Mouse (Mus musculus): Measurements from ENCODE around the gene Esyt2. TPM values are rescaled to one million over a fixed set of nuclear protein-coding genes. Genes with fewer than 3 reads are reported as not detected.

Gene Esyt2
- polyA plus RNA-seq, 1 experiment from 2014 or later: 15.7 TPM

DNA sequence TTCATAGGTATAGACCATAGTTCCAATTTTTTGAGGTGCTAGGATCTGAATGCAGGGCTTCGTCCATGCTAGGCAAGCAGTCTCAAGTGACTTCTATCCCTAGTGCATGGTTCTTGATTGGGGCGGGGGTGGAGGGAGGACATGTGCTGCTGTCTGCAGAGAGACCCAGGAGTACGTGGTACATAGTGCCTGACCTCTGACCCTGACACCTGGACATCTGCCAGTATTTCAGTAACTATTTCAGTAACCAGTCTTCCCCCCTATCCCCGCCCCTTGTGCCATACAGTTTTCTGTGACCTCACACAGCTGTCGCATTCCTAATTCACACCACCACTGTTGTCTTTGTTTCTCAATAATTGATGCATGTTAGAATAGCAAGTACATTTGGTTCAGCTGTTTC lies 71.4 kb downstream of the Esyt2 start:
- no peaks in the 10 kb centered on the region for H3K9me3 ChIP-seq (replicated peaks; ENCODE audit: control insufficient read depth, low read length)
- no peak overlapping the region for H3K27ac ChIP-seq (ENCODE audit: low read depth, low read length)
- no peak overlapping the region for H3K4me2 ChIP-seq
- no peaks in the 10 kb centered on the region for H3K4me1 ChIP-seq (ENCODE audit: control insufficient read depth, insufficient read depth, low read length)
- no peak for ATAC-seq (replicated peaks; ENCODE audit: insufficient number of reproducible peaks, low FRiP score, low TSS enrichment)
- H3K27me3 ChIP-seq (ENCODE audit: control insufficient read depth, insufficient read depth, low read length): no peaks in the 10 kb centered on the region
- H3K9ac ChIP-seq (ENCODE audit: low read depth, low read length): no peak overlapping the region
- WGBS (ENCODE audit: insufficient replicate concordance): 78% methylated on average over 5 of the region's 5 CpGs
- peaks cover 10% of the 10 kb centered on the region; the same call in 1 of the 2 replicates for H3K36me3 ChIP-seq (ENCODE audit: control insufficient read depth, insufficient read depth, low read length)
- no peak overlapping the region for H3K4me3 ChIP-seq (ENCODE audit: low read depth, low read length)

DNA sequence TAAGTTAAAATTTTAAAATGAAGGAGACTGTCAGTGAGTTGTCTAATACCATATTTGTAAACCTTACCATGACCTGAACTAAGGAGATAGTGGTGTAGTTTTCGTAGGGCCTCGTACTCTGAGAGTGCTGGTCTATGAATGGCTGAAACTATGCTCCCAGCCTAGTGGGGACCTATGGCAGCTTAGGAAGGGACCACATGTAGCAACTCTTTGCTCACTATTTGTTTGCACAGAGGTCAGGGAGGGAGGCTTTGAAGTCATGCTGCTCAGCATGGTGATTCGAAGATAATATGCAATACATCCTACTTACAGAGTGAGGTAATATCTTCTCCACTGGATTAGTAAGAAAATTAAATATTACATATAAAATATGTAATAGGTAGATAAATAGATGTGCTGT lies 73.7 kb downstream of the Esyt2 start:
- Histone ChIP-seq H3K4me2 (no peak overlapping the region), H3K9ac (ENCODE audit: low read depth, low read length) (no peak overlapping the region), H3K27me3 (ENCODE audit: control insufficient read depth, insufficient read depth, low read length) (no peaks in the 10 kb centered on the region), H3K4me1 (ENCODE audit: control insufficient read depth, insufficient read depth, low read length) (no peaks in the 10 kb centered on the region), H3K9me3 (replicated peaks; ENCODE audit: control insufficient read depth, low read length) (no peaks in the 10 kb centered on the region), H3K36me3 (ENCODE audit: control insufficient read depth, insufficient read depth, low read length) (0 out of 2 replicates have a peak, but pooled peaks cover 5% of the 10 kb centered on the region), H3K4me3 (ENCODE audit: low read depth, low read length) (no peak overlapping the region), H3K27ac (ENCODE audit: low read depth, low read length) (no peak overlapping the region)
- no peak for ATAC-seq (replicated peaks; ENCODE audit: insufficient number of reproducible peaks, low FRiP score, low TSS enrichment)
- 93% methylated on average over 3 of the region's 3 CpGs for WGBS (ENCODE audit: insufficient replicate concordance)

DNA sequence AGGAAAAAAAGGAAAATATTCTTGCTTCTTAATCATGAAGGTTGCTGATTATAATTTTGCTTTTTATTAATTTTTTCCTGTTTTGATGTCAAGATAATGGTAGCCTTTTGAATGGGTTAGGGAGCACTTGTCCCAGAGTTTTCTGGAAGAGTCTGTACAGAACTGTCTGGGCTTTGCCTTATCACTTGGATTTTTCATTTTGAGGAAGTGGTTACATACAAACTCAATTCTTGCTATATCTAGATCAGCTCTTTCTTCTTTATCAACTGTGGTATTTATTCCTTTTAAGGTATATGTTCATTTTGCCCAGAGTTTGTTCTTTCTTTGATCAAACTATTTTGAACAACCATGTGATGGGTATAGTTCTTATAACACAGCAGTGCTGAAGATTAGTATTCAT lies 81.1 kb downstream of the Esyt2 start:
- no peak overlapping the region for H3K4me2 ChIP-seq
- H3K9me3 ChIP-seq (replicated peaks; ENCODE audit: control insufficient read depth, low read length): no peaks in the 10 kb centered on the region
- no peak overlapping the region for H3K27ac ChIP-seq (ENCODE audit: low read depth, low read length)
- H3K4me1 ChIP-seq (ENCODE audit: control insufficient read depth, insufficient read depth, low read length): no peaks in the 10 kb centered on the region
- H3K4me3 ChIP-seq (ENCODE audit: low read depth, low read length): no peak overlapping the region
- H3K27me3 ChIP-seq (ENCODE audit: control insufficient read depth, insufficient read depth, low read length): no peaks in the 10 kb centered on the region
- no peak overlapping the region for H3K9ac ChIP-seq (ENCODE audit: low read depth, low read length)
- no peak for ATAC-seq (replicated peaks; ENCODE audit: insufficient number of reproducible peaks, low FRiP score, low TSS enrichment)
- H3K36me3 ChIP-seq (ENCODE audit: control insufficient read depth, insufficient read depth, low read length): peaks cover 7% of the 10 kb centered on the region; the same call in 1 of the 2 replicates

DNA sequence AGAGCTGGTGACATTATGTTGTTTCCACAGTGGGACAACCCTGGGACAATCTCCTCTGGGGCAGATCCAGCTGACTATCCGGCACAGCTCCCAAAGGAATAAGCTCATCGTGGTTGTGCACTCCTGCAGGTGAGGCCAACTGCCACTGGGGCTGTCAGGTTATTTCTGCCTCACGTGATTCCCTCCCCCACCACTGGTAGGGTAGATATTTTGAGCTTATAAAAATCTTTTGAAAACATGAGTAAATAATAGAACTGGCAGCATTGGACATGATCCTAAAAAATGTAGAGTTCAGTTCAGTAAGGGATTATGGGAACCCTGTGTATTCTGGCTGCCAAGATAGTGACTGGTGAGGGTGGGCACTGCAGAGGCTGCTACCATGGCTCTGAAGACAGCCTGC lies 85.9 kb downstream of the Esyt2 start:
- Histone ChIP-seq H3K4me3 (ENCODE audit: low read depth, low read length) (no peak overlapping the region), H3K4me1 (ENCODE audit: control insufficient read depth, insufficient read depth, low read length) (no peaks in the 10 kb centered on the region), H3K36me3 (ENCODE audit: control insufficient read depth, insufficient read depth, low read length) (peaks cover 7% of the 10 kb centered on the region; the same call in 1 of the 2 replicates), H3K4me2 (no peak overlapping the region), H3K9me3 (replicated peaks; ENCODE audit: control insufficient read depth, low read length) (no peaks in the 10 kb centered on the region), H3K27ac (ENCODE audit: low read depth, low read length) (no peak overlapping the region), H3K9ac (ENCODE audit: low read depth, low read length) (no peak overlapping the region), H3K27me3 (ENCODE audit: control insufficient read depth, insufficient read depth, low read length) (no peaks in the 10 kb centered on the region)
- no peak for ATAC-seq (replicated peaks; ENCODE audit: insufficient number of reproducible peaks, low FRiP score, low TSS enrichment)
- WGBS (ENCODE audit: insufficient replicate concordance): 96% methylated on average over 3 of the region's 3 CpGs

DNA sequence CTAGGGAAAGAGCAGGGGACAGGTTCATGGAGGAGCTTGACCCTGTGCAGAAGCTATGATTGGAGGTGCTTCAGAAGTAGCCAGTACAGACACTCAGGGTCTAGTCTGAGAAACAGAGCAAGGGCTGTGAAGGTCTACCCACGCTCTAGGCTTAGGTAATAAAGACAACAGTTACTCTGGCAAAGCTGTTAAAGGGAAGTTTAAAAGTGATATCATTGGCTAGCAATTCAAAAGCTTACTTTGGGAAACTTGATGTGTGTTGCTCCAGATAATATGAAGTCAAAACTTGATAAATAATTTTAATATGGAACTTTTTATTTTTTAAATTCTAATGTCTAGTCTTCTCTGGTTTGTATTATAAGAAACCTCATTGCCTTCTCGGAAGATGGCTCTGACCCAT lies 86.3 kb downstream of the Esyt2 start:
- Histone ChIP-seq H3K9ac (ENCODE audit: low read depth, low read length) (no peak overlapping the region), H3K4me3 (ENCODE audit: low read depth, low read length) (no peak overlapping the region), H3K4me2 (no peak overlapping the region), H3K36me3 (ENCODE audit: control insufficient read depth, insufficient read depth, low read length) (peaks cover 7% of the 10 kb centered on the region; the same call in 1 of the 2 replicates), H3K27me3 (ENCODE audit: control insufficient read depth, insufficient read depth, low read length) (no peaks in the 10 kb centered on the region), H3K4me1 (ENCODE audit: control insufficient read depth, insufficient read depth, low read length) (no peaks in the 10 kb centered on the region), H3K9me3 (replicated peaks; ENCODE audit: control insufficient read depth, low read length) (no peaks in the 10 kb centered on the region), H3K27ac (ENCODE audit: low read depth, low read length) (no peak overlapping the region)
- 87% methylated on average over 2 of the region's 2 CpGs for WGBS (ENCODE audit: insufficient replicate concordance)
- no peak for ATAC-seq (replicated peaks; ENCODE audit: insufficient number of reproducible peaks, low FRiP score, low TSS enrichment)

DNA sequence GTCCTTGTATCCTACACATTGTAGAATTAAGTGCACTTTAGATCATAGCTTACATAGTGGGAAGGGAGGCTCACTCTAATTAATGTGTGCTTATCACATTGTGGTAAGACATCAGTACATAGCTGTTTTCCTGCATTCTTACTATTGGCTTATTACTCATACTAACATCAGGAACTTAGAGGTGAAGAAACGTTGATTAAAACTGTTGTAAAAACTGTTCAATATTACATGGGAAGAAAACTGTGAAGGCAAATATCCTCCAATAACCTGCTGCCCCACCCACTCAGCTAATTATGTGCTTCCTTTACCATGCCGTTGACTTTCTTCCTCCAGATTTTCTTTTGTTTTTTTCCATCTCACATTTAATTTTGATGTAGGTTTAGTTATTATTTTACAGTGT lies 87.9 kb downstream of the Esyt2 start:
- WGBS (ENCODE audit: insufficient replicate concordance): 84% methylated on average over 2 of the region's 2 CpGs
- ATAC-seq (replicated peaks; ENCODE audit: insufficient number of reproducible peaks, low FRiP score, low TSS enrichment): no peak
- H3K4me1 ChIP-seq (ENCODE audit: control insufficient read depth, insufficient read depth, low read length): no peaks in the 10 kb centered on the region
- H3K27ac ChIP-seq (ENCODE audit: low read depth, low read length): no peak overlapping the region
- H3K4me2 ChIP-seq: no peak overlapping the region
- H3K9me3 ChIP-seq (replicated peaks; ENCODE audit: control insufficient read depth, low read length): no peaks in the 10 kb centered on the region
- H3K36me3 ChIP-seq (ENCODE audit: control insufficient read depth, insufficient read depth, low read length): peaks cover 6% of the 10 kb centered on the region
- H3K9ac ChIP-seq (ENCODE audit: low read depth, low read length): no peak overlapping the region
- no peak overlapping the region for H3K4me3 ChIP-seq (ENCODE audit: low read depth, low read length)
- H3K27me3 ChIP-seq (ENCODE audit: control insufficient read depth, insufficient read depth, low read length): no peaks in the 10 kb centered on the region

DNA sequence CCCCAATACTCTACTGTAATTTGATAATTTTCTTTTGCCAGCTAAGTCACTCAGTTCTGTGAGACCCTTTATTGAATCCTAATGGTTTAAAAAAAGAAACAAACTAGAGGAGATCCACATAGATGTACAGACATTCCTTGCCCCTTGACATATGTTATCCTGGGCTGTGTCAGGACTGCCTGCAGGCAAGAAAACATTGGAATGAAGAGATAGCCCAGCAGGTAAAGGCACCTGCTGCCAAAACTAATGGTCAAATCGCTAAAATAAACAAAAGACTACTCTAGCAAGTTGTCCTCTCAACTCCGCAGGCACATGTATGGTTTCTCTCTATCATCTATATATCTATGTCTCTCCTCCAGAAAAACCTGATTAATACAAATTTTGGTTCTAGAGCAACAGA lies 102.1 kb downstream of the Esyt2 start:
- Histone ChIP-seq H3K27ac (ENCODE audit: low read depth, low read length) (no peak overlapping the region), H3K36me3 (ENCODE audit: control insufficient read depth, insufficient read depth, low read length) (peaks cover 3% of the 10 kb centered on the region; the same call in 1 of the 2 replicates), H3K27me3 (ENCODE audit: control insufficient read depth, insufficient read depth, low read length) (no peaks in the 10 kb centered on the region), H3K9me3 (replicated peaks; ENCODE audit: control insufficient read depth, low read length) (no peaks in the 10 kb centered on the region), H3K4me1 (ENCODE audit: control insufficient read depth, insufficient read depth, low read length) (no peaks in the 10 kb centered on the region), H3K4me3 (ENCODE audit: low read depth, low read length) (no peak overlapping the region), H3K4me2 (no peak overlapping the region), H3K9ac (ENCODE audit: low read depth, low read length) (no peak overlapping the region)
- ATAC-seq (replicated peaks; ENCODE audit: insufficient number of reproducible peaks, low FRiP score, low TSS enrichment): no peak
- WGBS (ENCODE audit: insufficient replicate concordance): 79% methylated on average over 2 of the region's 2 CpGs

DNA sequence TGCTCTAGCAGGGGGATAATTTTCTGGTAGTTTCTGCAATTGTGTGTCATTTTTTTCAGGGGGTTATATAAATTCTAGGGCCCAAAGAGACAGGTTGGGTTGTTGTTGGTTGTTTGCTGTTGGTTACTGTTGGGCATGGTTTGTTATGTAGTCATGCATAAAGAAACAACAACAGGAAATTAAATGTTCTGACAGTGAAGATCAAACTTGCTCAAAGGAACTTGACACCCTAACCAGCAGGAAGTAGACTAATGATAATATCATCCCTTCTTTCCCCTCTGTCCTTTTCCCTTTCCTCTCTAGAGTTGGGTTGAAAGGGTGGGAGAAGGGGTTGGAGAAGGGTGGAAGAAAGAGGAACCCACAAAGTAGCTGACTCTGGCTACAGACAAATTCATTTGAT lies 103.0 kb downstream of the Esyt2 start:
- Histone ChIP-seq H3K9me3 (replicated peaks; ENCODE audit: control insufficient read depth, low read length) (no peaks in the 10 kb centered on the region), H3K4me1 (ENCODE audit: control insufficient read depth, insufficient read depth, low read length) (no peaks in the 10 kb centered on the region), H3K36me3 (ENCODE audit: control insufficient read depth, insufficient read depth, low read length) (peaks cover 3% of the 10 kb centered on the region; the same call in 1 of the 2 replicates), H3K27me3 (ENCODE audit: control insufficient read depth, insufficient read depth, low read length) (no peaks in the 10 kb centered on the region), H3K27ac (ENCODE audit: low read depth, low read length) (no peak overlapping the region), H3K4me3 (ENCODE audit: low read depth, low read length) (no peak overlapping the region), H3K9ac (ENCODE audit: low read depth, low read length) (no peak overlapping the region), H3K4me2 (no peak overlapping the region)
- ATAC-seq (replicated peaks; ENCODE audit: insufficient number of reproducible peaks, low FRiP score, low TSS enrichment): no peak

DNA sequence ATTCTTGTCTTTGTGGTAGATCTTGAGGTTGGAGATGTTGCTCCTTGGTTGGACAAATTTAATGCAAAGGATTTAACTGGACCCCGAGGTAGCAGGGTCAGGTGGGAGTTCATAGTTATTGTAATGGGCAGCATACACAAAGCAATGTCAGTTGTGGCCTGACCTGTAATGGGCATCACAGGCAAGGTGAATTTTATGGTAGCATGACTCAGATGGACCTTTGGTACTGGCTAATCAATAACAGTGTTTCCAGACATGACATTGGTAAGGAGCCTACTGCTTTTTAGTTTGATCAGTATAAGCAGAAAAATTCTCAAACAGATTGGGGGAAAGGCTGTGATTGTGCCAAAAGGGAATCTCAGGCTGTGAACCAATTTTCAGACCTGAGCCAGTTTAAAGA lies 105.8 kb downstream of the Esyt2 start:
- no peak overlapping the region for H3K4me2 ChIP-seq
- no peaks in the 10 kb centered on the region for H3K9me3 ChIP-seq (replicated peaks; ENCODE audit: control insufficient read depth, low read length)
- no peaks in the 10 kb centered on the region for H3K4me1 ChIP-seq (ENCODE audit: control insufficient read depth, insufficient read depth, low read length)
- no peaks in the 10 kb centered on the region for H3K27me3 ChIP-seq (ENCODE audit: control insufficient read depth, insufficient read depth, low read length)
- H3K9ac ChIP-seq (ENCODE audit: low read depth, low read length): no peak overlapping the region
- no peak overlapping the region for H3K4me3 ChIP-seq (ENCODE audit: low read depth, low read length)
- WGBS (ENCODE audit: insufficient replicate concordance): 81% methylated on average over 1 of the region's 1 CpGs
- no peaks in the 10 kb centered on the region for H3K36me3 ChIP-seq (ENCODE audit: control insufficient read depth, insufficient read depth, low read length)
- H3K27ac ChIP-seq (ENCODE audit: low read depth, low read length): no peak overlapping the region
- ATAC-seq (replicated peaks; ENCODE audit: insufficient number of reproducible peaks, low FRiP score, low TSS enrichment): no peak

Measured in heart, embryonic 11.5 days (tissue).